ENCODE assay signal across 29 mouse cellular contexts in the genomic region with DNA sequence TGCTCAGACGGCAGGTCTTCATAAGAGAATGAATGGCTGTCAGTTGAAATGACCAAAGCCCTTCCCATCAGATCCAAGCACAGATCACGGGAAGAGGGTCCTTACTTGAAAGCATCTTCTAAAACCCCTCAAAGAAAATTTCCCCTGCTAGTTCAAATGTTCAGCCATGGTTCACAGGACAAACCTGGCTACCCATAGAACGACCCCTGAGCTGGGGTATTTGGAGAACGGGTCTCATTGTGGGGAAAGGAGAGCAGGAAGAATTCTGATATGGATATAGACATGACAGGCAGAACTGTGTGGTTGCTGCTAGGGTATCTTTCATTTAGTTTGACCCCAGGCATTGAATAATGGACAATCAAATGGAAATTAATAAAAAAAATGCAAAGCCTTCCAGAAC.
"Had no signal": no experiment of that assay in that cellular context is flagged by ENCODE, and none has a peak within 500 bp of the region (broad histone marks: within the 10 kb centered on the region; RNA-seq: fewer than 3 reads in every experiment).

No protein-coding gene starts in this region.

- H3K9ac ChIP-seq: embryonic facial prominence, embryonic 12.5 days; embryonic facial prominence, embryonic 13.5 days; embryonic facial prominence, embryonic 15.5 days; forebrain, embryonic 12.5 days; forebrain, embryonic 13.5 days; forebrain, embryonic 15.5 days; forebrain, postnatal 0 days had no signal

- H3K27me3 ChIP-seq: embryonic facial prominence, embryonic 12.5 days; embryonic facial prominence, embryonic 13.5 days; embryonic facial prominence, embryonic 15.5 days; forebrain, embryonic 12.5 days; forebrain, embryonic 13.5 days; forebrain, embryonic 15.5 days had no signal

- H3K4me2 ChIP-seq: embryonic facial prominence, embryonic 12.5 days; embryonic facial prominence, embryonic 13.5 days; embryonic facial prominence, embryonic 15.5 days; forebrain, embryonic 12.5 days; forebrain, embryonic 13.5 days; forebrain, embryonic 15.5 days had no signal

- H3K9me3 ChIP-seq: embryonic facial prominence, embryonic 10.5 days; embryonic facial prominence, embryonic 12.5 days; embryonic facial prominence, embryonic 13.5 days; embryonic facial prominence, embryonic 15.5 days; forebrain, embryonic 12.5 days; forebrain, embryonic 13.5 days; forebrain, embryonic 15.5 days; heart, embryonic 10.5 days had no signal

- H3K4me1 ChIP-seq: embryonic facial prominence, embryonic 10.5 days; embryonic facial prominence, embryonic 13.5 days; embryonic facial prominence, embryonic 15.5 days; forebrain, embryonic 10.5 days; forebrain, embryonic 12.5 days; forebrain, embryonic 13.5 days; forebrain, embryonic 15.5 days had no signal

- H3K4me3 ChIP-seq: embryonic facial prominence, embryonic 10.5 days; embryonic facial prominence, embryonic 12.5 days; embryonic facial prominence, embryonic 13.5 days; embryonic facial prominence, embryonic 15.5 days; erythroblast, embryonic 14.5 days; forebrain, embryonic 10.5 days; forebrain, embryonic 12.5 days; forebrain, embryonic 13.5 days; forebrain, embryonic 15.5 days; gastrocnemius, adult 2 months; heart, adult 2 months; heart, embryonic 10.5 days had no signal

- H3K27ac ChIP-seq: embryonic facial prominence, embryonic 10.5 days; embryonic facial prominence, embryonic 12.5 days; embryonic facial prominence, embryonic 13.5 days; embryonic facial prominence, embryonic 15.5 days; forebrain, embryonic 10.5 days; forebrain, embryonic 12.5 days; forebrain, embryonic 13.5 days; forebrain, embryonic 15.5 days; gastrocnemius, adult 2 months; heart, adult 2 months; heart, embryonic 10.5 days had no signal

- H3K36me3 ChIP-seq: embryonic facial prominence, embryonic 10.5 days; embryonic facial prominence, embryonic 12.5 days; embryonic facial prominence, embryonic 13.5 days; embryonic facial prominence, embryonic 15.5 days; forebrain, embryonic 10.5 days; forebrain, embryonic 12.5 days; forebrain, embryonic 15.5 days; heart, embryonic 10.5 days had no signal

- ATAC-seq: forebrain, embryonic 13.5 days; forebrain, embryonic 14.5 days; forebrain, embryonic 15.5 days; forebrain, embryonic 16.5 days; forebrain, postnatal 0 days had no signal

- DNase-seq: cerebellum, adult 2 months; cerebellum, adult 8-10 months; cerebellum, adult 9-10 months; cerebellum, adult 9-11 months; cerebellum, postnatal 10 days; cerebellum, postnatal 14 days; cerebellum, postnatal 25 days; cerebellum, postnatal 36 days; embryo, embryonic 11 days; forebrain, postnatal 0 days; gastrocnemius, adult 2 months; gastrocnemius, postnatal 10 days; gastrocnemius, postnatal 14 days; gastrocnemius, postnatal 25 days; gastrocnemius, postnatal 36 days; heart, adult 18-20 months; heart, adult 2 months had no signal
